Comparison of ENCODE assay signal across 1 mouse cellular context in genomic region chr16:20651076-20651946, GRCm38 (mm10).
TF ChIP-seq lines count a peak whose summit lies in the region.

Psmd2 (plus strand) TSS chr16:20651652.

TF ChIP-seq in CH12.LX, 34 proteins besides CTCF, POLR2A, EP300 and RAD21 (continued from another document):
- TF ChIP-seq PAX5 (IDR thresholded peaks at IDR 0.05; ENCODE audit: low read length) = no peak
- TF ChIP-seq GABPA (IDR thresholded peaks at IDR 0.05; ENCODE audit: insufficient replicate concordance, low read depth, low read length) = peak; percentile 18; the same call in 1 of the 2 replicates
- 0 out of 2 replicates have a peak, but pooled peaks have one; percentile 46 for TF ChIP-seq MAFK (IDR thresholded peaks at IDR 0.05; ENCODE audit: insufficient replicate concordance, low read length)
- peak; percentile 98 for TF ChIP-seq SIN3A (IDR thresholded peaks at IDR 0.05; ENCODE audit: low read length)
- no peak for TF ChIP-seq CHD1 (IDR thresholded peaks at IDR 0.05; ENCODE audit: low read depth, low read length)
- TF ChIP-seq USF1 (IDR thresholded peaks at IDR 0.05; ENCODE audit: low read depth, low read length) = 0 out of 2 replicates have a peak, but pooled peaks have one; percentile 1
- peak; percentile 38; the same call in 1 of the 2 replicates for TF ChIP-seq BHLHE40 (IDR thresholded peaks at IDR 0.05; ENCODE audit: low read depth, low read length)
- peak; percentile 93 for TF ChIP-seq KAT2A (IDR thresholded peaks at IDR 0.05; ENCODE audit: insufficient replicate concordance, low read length)
- TF ChIP-seq MAX (IDR thresholded peaks at IDR 0.05; ENCODE audit: low read length) = peak; percentile 84
- TF ChIP-seq TCF12 (IDR thresholded peaks at IDR 0.05; ENCODE audit: low read depth, low read length) = peak; percentile 97
- TF ChIP-seq MYC (IDR thresholded peaks at IDR 0.05; ENCODE audit: low read depth, low read length) = peak; percentile 72; the same call in 1 of the 2 replicates
- TF ChIP-seq JUN (IDR thresholded peaks at IDR 0.05; ENCODE audit: insufficient read depth, low read depth, low read length) = no peak
- TF ChIP-seq MAZ (IDR thresholded peaks at IDR 0.05; ENCODE audit: low read depth, low read length) = peak; percentile 66; the same call in 1 of the 2 replicates
- TF ChIP-seq ETS1 (conservative IDR thresholded peaks at IDR 0.05; ENCODE audit: low read depth, low read length) = 0 out of 2 replicates have a peak, but pooled peaks have one; percentile 26
- TF ChIP-seq E2F4 (IDR thresholded peaks at IDR 0.05; ENCODE audit: insufficient replicate concordance, low read depth, low read length) = peak; percentile 68; the same call in 1 of the 2 replicates
- peak; percentile 92 for TF ChIP-seq UBTF (IDR thresholded peaks at IDR 0.05; ENCODE audit: low read depth, low read length)
- no peak for TF ChIP-seq ZC3H11A (IDR thresholded peaks at IDR 0.05; ENCODE audit: low read depth, low read length)
- 0 out of 2 replicates have a peak, but pooled peaks have one; percentile 41 for TF ChIP-seq RCOR1 (conservative IDR thresholded peaks at IDR 0.05; ENCODE audit: low read depth, low read length)
- TF ChIP-seq NELFE (IDR thresholded peaks at IDR 0.05; ENCODE audit: low read depth, low read length) = peak; percentile 98
- no peak for TF ChIP-seq SMC3 (IDR thresholded peaks at IDR 0.05; ENCODE audit: low read depth, low read length)
- peak; percentile 96 for TF ChIP-seq POLR2AphosphoS2 (IDR thresholded peaks at IDR 0.05; ENCODE audit: low read depth, low read length)
